Mouse (Mus musculus) erythroid progenitor cell, adult 5-6 weeks (primary cell): ENCODE results near the gene 6430531B16Rik. TPM values are rescaled to one million over a fixed set of nuclear protein-coding genes. Genes with fewer than 3 reads are reported as not detected.
A peak's percentile ranks its signal among the peaks of the same experiment; 100 is the strongest.

ENCODE experiments used
- ATAC-seq: replicated peaks from 2 replicates; pipeline ENCODE4 v1.8.0; 2016; ENCODE audit warnings: moderate number of reproducible peaks, mild to moderate bottlenecking, moderate TSS enrichment, inconsistent platforms; ENCODE audit not compliant: poor library complexity, low FRiP score, severe bottlenecking
- total RNA-seq, 2 experiments: library from RNA; stranded (forward) in 1 of 2; stranded (reverse) in 1 of 2; fragments of 150-400 nt in 1 of 2; fragments of 186-747, 209-891 nt in 1 of 2; gene quantifications; 2 replicates each; pipeline versions ENCODE4 v1.2.3 to v1.2.4; 2015 to 2017; ENCODE audit warnings: low replicate concordance in 2 of 2

6430531B16Rik gene
- total RNA-seq (2015; ENCODE audit: low replicate concordance) (not detected in 2 replicates), total RNA-seq (2017; ENCODE audit: low replicate concordance) (not detected in 2 replicates)

GRCm38 (mm10) chr7:139978278-139978892 lies at the start of gene 6430531B16Rik:
Gene 6430531B16Rik (minus strand): TSS chr7:139978755.
- ATAC-seq, result peak; percentile 68

GRCm38 (mm10) chr7:140011336-140011735 lies 32.8 kb upstream of the 6430531B16Rik start:
- ATAC-seq, result no peak

- ATAC-seq, result no peak
These were observed 29.2 kb upstream of the 6430531B16Rik start for GRCm38 (mm10) chr7:140007781-140008180.

GRCm38 (mm10) chr7:140006861-140007611 lies 28.5 kb upstream of the 6430531B16Rik start:
- no peak for ATAC-seq

GRCm38 (mm10) chr7:140004666-140005065 lies 26.1 kb upstream of the 6430531B16Rik start:
- ATAC-seq, result no peak

- no peak for ATAC-seq
These were observed 22.7 kb upstream of the 6430531B16Rik start for GRCm38 (mm10) chr7:140001086-140001740.

GRCm38 (mm10) chr7:139998691-139999350 lies 20.3 kb upstream of the 6430531B16Rik start:
- no peak for ATAC-seq

- ATAC-seq, result no peak
These were observed 16.1 kb upstream of the 6430531B16Rik start for GRCm38 (mm10) chr7:139994676-139995075.

GRCm38 (mm10) chr7:139994202-139994601 lies 15.6 kb upstream of the 6430531B16Rik start:
- no peak for ATAC-seq

- no peak for ATAC-seq
These were observed 15.0 kb upstream of the 6430531B16Rik start for GRCm38 (mm10) chr7:139993532-139993931.

- ATAC-seq, result peak; percentile 61
These were observed 13.9 kb upstream of the 6430531B16Rik start, which contains the start of gene Adam8 for GRCm38 (mm10) chr7:139992406-139992805. Gene Adam8 (minus strand): TSS chr7:139992562.

- no peak for ATAC-seq
These were observed 12.4 kb upstream of the 6430531B16Rik start for GRCm38 (mm10) chr7:139990864-139991394.

- no peak for ATAC-seq
These were observed 9.7 kb upstream of the 6430531B16Rik start for GRCm38 (mm10) chr7:139988272-139988671.

GRCm38 (mm10) chr7:139984505-139984904 lies 6.0 kb upstream of the 6430531B16Rik start:
- no peak for ATAC-seq

GRCm38 (mm10) chr7:139982058-139982457 lies 3.5 kb upstream of the 6430531B16Rik start:
- ATAC-seq, result no peak

- ATAC-seq, result no peak
These were observed 2.2 kb upstream of the 6430531B16Rik start for GRCm38 (mm10) chr7:139980778-139981177.

GRCm38 (mm10) chr7:139979011-139979719 lies 610 bp upstream of the 6430531B16Rik start:
- no peak for ATAC-seq

GRCm38 (mm10) chr7:139975471-139975870 lies 3.1 kb downstream of the 6430531B16Rik start:
- ATAC-seq, result no peak

GRCm38 (mm10) chr7:139974307-139974706 lies 4.2 kb downstream of the 6430531B16Rik start:
- no peak for ATAC-seq
